Mouse (Mus musculus) embryonic fibroblast, embryonic 13.5 days (primary cell): ENCODE measurements around the gene Zfp970.
"Not testable (repeated sequence)": the region's sequence is repeated elsewhere in the genome, so short reads cannot be mapped to it uniquely, and the experiment has no call there.

Source experiments
- CTCF ChIP-seq: IDR thresholded peaks from 2 replicates; pipeline ENCODE4 v1.5.1; 2011; ENCODE audit warnings: mild to moderate bottlenecking, control low read depth, low read length, moderate library complexity, borderline replicate concordance; ENCODE audit not compliant: insufficient read depth
- POLR2A ChIP-seq: IDR thresholded peaks from 2 replicates; pipeline ENCODE4 v1.6.1; 2011; ENCODE audit warnings: low read depth, mild to moderate bottlenecking, control low read depth, low read length, moderate library complexity

- not testable (repeated sequence) for TF ChIP-seq CTCF, POLR2A
These were observed 46.8 kb downstream of the Zfp970 start for GRCm38 (mm10) chr2:177511381-177511780.
